Mouse (Mus musculus): ENCODE results near the gene Pdcd7. TPM values are rescaled to one million over a fixed set of nuclear protein-coding genes. Genes with fewer than 3 reads are reported as not detected.

Pdcd7 gene
- polyA plus RNA-seq, 1 experiment from 2014 or later: 4.9 TPM

DNA sequence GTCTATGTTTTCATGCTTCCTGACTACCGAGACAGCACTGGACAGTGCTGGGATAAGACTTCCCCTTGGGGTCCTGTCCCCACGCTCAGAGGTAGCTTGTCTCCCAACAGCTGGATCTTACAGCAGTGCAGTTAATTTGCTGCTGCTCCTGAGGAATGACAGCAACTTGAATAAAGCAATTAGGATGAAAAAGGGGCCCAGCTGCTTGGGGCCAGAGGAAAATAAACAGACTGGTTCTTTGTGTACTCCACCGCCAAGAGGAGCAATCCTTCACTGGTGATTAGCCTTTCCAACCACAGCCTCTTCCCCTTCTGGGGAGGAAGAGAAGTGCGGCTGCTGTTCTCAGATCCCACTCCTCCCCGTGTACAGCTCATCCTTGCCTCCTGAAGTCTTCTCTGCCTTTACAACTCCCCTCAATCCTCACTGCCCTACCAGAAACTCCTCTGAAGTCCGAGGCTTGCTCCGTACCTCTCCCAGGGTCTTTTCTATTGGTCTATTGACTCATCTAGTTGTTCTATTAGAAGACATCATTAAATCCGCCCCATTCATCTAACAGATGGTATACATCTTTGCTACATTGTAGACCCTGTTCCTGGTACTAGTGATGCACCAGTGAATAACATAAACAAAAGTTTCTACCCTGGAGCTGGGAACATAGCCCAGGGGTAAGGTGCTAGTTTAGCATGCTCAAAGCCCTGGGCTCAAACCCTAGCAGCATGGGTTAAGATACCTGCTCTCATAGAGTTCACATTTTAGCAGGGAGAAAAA is 40.7 kb downstream of the Pdcd7 start:
- H3K9me3 ChIP-seq (ENCODE audit: control insufficient read depth, low read length): peaks cover 3% of the 10 kb centered on the region; the same call in 1 of the 2 replicates
- peaks cover 19% of the 10 kb centered on the region for H3K27me3 ChIP-seq (ENCODE audit: control insufficient read depth, insufficient read depth, low read depth, low read length)
- 0 out of 2 replicates have a peak overlapping the region, but pooled peaks have one; percentile 1 for H3K4me2 ChIP-seq (ENCODE audit: low read depth, low read length)
- 13% methylated on average over 8 of the region's 8 CpGs for WGBS
- H3K9ac ChIP-seq (ENCODE audit: low read length): no peak overlapping the region
- H3K4me3 ChIP-seq (ENCODE audit: low read length): no peak overlapping the region
- peak overlapping the region; percentile 86 for H3K27ac ChIP-seq (ENCODE audit: low read length)
- H3K36me3 ChIP-seq (ENCODE audit: control insufficient read depth, insufficient read depth, low read length): no peaks in the 10 kb centered on the region
- H3K4me1 ChIP-seq (replicated peaks; ENCODE audit: control insufficient read depth, insufficient read depth, low read length): peaks cover 44% of the 10 kb centered on the region
- ATAC-seq (ENCODE audit: low read depth): peak; percentile 87

GRCm38 (mm10) chr9:65390752-65391612 is 45.1 kb downstream of the Pdcd7 start:
- Histone ChIP-seq H3K9me3 (ENCODE audit: control insufficient read depth, low read length) (peaks cover 3% of the 10 kb centered on the region; the same call in 1 of the 2 replicates), H3K27ac (ENCODE audit: low read length) (no peak overlapping the region), H3K4me3 (ENCODE audit: low read length) (peak overlapping the region; percentile 47), H3K4me2 (ENCODE audit: low read depth, low read length) (peak overlapping the region; percentile 71), H3K36me3 (ENCODE audit: control insufficient read depth, insufficient read depth, low read length) (no peaks in the 10 kb centered on the region), H3K4me1 (replicated peaks; ENCODE audit: control insufficient read depth, insufficient read depth, low read length) (peaks cover 23% of the 10 kb centered on the region), H3K9ac (ENCODE audit: low read length) (peak overlapping the region; percentile 62), H3K27me3 (ENCODE audit: control insufficient read depth, insufficient read depth, low read depth, low read length) (peaks cover 22% of the 10 kb centered on the region)
- WGBS: 15% methylated on average over 83 of the region's 96 CpGs
- ATAC-seq (ENCODE audit: low read depth): peak; percentile 18; the same call in 1 of the 2 replicates

GRCm38 (mm10) chr9:65391613-65391964 is 45.7 kb downstream of the Pdcd7 start, which contains the start of gene Kbtbd13:
Gene Kbtbd13 (minus strand): TSS chr9:65391652.
- no peak for ATAC-seq (ENCODE audit: low read depth)
- Histone ChIP-seq H3K9me3 (ENCODE audit: control insufficient read depth, low read length) (peaks cover 3% of the 10 kb centered on the region; the same call in 1 of the 2 replicates), H3K4me3 (ENCODE audit: low read length) (peak within 1 kb of the TSS; percentile 47), H3K36me3 (ENCODE audit: control insufficient read depth, insufficient read depth, low read length) (no peaks in the 10 kb centered on the region), H3K27ac (ENCODE audit: low read length) (no peak within 1 kb of the TSS), H3K9ac (ENCODE audit: low read length) (peak within 1 kb of the TSS; percentile 62), H3K27me3 (ENCODE audit: control insufficient read depth, insufficient read depth, low read depth, low read length) (peaks cover 22% of the 10 kb centered on the region), H3K4me1 (replicated peaks; ENCODE audit: control insufficient read depth, insufficient read depth, low read length) (peaks cover 20% of the 10 kb centered on the region), H3K4me2 (ENCODE audit: low read depth, low read length) (peak within 1 kb of the TSS; percentile 71)
- 37% methylated on average over 8 of the region's 8 CpGs for WGBS

GRCm38 (mm10) chr9:65392638-65393364 is 46.9 kb downstream of the Pdcd7 start:
- Histone ChIP-seq H3K9me3 (ENCODE audit: control insufficient read depth, low read length) (peaks cover 3% of the 10 kb centered on the region; the same call in 1 of the 2 replicates), H3K27ac (ENCODE audit: low read length) (peak overlapping the region; percentile 48; the same call in 1 of the 2 replicates), H3K36me3 (ENCODE audit: control insufficient read depth, insufficient read depth, low read length) (no peaks in the 10 kb centered on the region), H3K4me2 (ENCODE audit: low read depth, low read length) (no peak overlapping the region), H3K4me3 (ENCODE audit: low read length) (no peak overlapping the region), H3K9ac (ENCODE audit: low read length) (no peak overlapping the region), H3K4me1 (replicated peaks; ENCODE audit: control insufficient read depth, insufficient read depth, low read length) (peaks cover 14% of the 10 kb centered on the region), H3K27me3 (ENCODE audit: control insufficient read depth, insufficient read depth, low read depth, low read length) (peaks cover 22% of the 10 kb centered on the region)
- 21% methylated on average over 6 of the region's 6 CpGs for WGBS
- ATAC-seq (ENCODE audit: low read depth): peak; percentile 49; the same call in 1 of the 2 replicates

DNA sequence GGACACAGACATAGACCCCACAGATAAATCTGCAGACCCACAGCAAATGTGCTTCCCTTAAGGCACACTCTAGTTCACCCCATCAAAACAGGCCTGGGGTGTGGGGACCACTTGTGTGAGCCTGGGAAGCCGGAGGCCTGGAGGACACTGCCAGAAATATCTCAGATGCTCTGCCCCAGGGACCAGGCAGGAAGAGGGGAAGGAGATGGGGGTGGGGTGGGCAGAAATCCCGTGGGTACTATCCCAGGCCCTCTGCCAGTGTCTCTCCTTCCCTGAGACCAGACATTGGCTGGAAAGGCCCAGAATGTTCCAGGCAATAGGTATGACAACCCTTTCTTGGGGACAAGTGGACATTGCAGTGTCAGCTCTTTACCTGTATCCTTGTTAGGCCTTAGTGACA is 47.7 kb downstream of the Pdcd7 start:
- Histone ChIP-seq H3K9me3 (ENCODE audit: control insufficient read depth, low read length) (peaks cover 3% of the 10 kb centered on the region; the same call in 1 of the 2 replicates), H3K27ac (ENCODE audit: low read length) (peak overlapping the region; percentile 48), H3K9ac (ENCODE audit: low read length) (no peak overlapping the region), H3K27me3 (ENCODE audit: control insufficient read depth, insufficient read depth, low read depth, low read length) (peaks cover 22% of the 10 kb centered on the region), H3K4me3 (ENCODE audit: low read length) (no peak overlapping the region), H3K36me3 (ENCODE audit: control insufficient read depth, insufficient read depth, low read length) (no peaks in the 10 kb centered on the region), H3K4me2 (ENCODE audit: low read depth, low read length) (no peak overlapping the region), H3K4me1 (replicated peaks; ENCODE audit: control insufficient read depth, insufficient read depth, low read length) (peaks cover 16% of the 10 kb centered on the region)
- peak; percentile 13; the same call in 1 of the 2 replicates for ATAC-seq (ENCODE audit: low read depth)
- WGBS: 39% methylated on average over 2 of the region's 2 CpGs

DNA sequence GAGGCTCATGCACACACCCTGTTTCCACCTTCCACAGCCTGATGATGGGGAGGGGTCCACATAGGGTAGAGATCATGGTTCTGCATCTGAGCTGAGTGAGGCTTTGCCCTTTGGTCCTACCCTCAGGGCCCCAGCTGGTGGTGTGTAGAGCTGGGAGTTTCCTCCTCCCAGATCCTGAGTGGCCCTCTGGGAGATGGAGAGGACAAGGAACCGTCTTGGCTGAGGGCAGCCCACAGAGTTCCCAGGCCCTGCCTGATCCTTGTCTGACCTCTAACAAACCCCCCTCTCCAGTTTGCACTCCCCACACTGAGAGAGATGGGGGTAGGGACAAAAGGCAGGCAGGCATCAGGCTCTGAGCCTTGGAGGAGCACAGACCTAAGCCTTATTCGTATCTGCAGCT is 48.5 kb downstream of the Pdcd7 start:
- ATAC-seq (ENCODE audit: low read depth): peak; percentile 18
- H3K27me3 ChIP-seq (ENCODE audit: control insufficient read depth, insufficient read depth, low read depth, low read length): peaks cover 22% of the 10 kb centered on the region
- no peak overlapping the region for H3K4me3 ChIP-seq (ENCODE audit: low read length)
- H3K9me3 ChIP-seq (ENCODE audit: control insufficient read depth, low read length): peaks cover 3% of the 10 kb centered on the region; the same call in 1 of the 2 replicates
- 49% methylated on average over 2 of the region's 2 CpGs for WGBS
- peaks cover 12% of the 10 kb centered on the region for H3K4me1 ChIP-seq (replicated peaks; ENCODE audit: control insufficient read depth, insufficient read depth, low read length)
- H3K9ac ChIP-seq (ENCODE audit: low read length): no peak overlapping the region
- no peaks in the 10 kb centered on the region for H3K36me3 ChIP-seq (ENCODE audit: control insufficient read depth, insufficient read depth, low read length)
- H3K4me2 ChIP-seq (ENCODE audit: low read depth, low read length): no peak overlapping the region
- H3K27ac ChIP-seq (ENCODE audit: low read length): peak overlapping the region; percentile 48; the same call in 1 of the 2 replicates

- WGBS: under 1% methylated on average over 24 of the region's 24 CpGs
- H3K27me3 ChIP-seq (ENCODE audit: control insufficient read depth, insufficient read depth, low read depth, low read length): no peaks in the 10 kb centered on the region
- no peaks in the 10 kb centered on the region for H3K36me3 ChIP-seq (ENCODE audit: control insufficient read depth, insufficient read depth, low read length)
- peak within 1 kb of the TSS; percentile 31; the same call in 1 of the 2 replicates for H3K27ac ChIP-seq (ENCODE audit: low read length)
- H3K9ac ChIP-seq (ENCODE audit: low read length): peak within 1 kb of the TSS; percentile 76
- peaks cover 14% of the 10 kb centered on the region for H3K4me1 ChIP-seq (replicated peaks; ENCODE audit: control insufficient read depth, insufficient read depth, low read length)
- ATAC-seq (ENCODE audit: low read depth): peak; percentile 78
- H3K4me3 ChIP-seq (ENCODE audit: low read length): peak within 1 kb of the TSS; percentile 63
- H3K9me3 ChIP-seq (ENCODE audit: control insufficient read depth, low read length): no peaks in the 10 kb centered on the region
- H3K4me2 ChIP-seq (ENCODE audit: low read depth, low read length): peak within 1 kb of the TSS; percentile 72
These were observed 52.4 kb downstream of the Pdcd7 start, which contains the start of gene Rasl12 for GRCm38 (mm10) chr9:65398279-65398678. Gene Rasl12 (plus strand): TSS chr9:65398506.

DNA sequence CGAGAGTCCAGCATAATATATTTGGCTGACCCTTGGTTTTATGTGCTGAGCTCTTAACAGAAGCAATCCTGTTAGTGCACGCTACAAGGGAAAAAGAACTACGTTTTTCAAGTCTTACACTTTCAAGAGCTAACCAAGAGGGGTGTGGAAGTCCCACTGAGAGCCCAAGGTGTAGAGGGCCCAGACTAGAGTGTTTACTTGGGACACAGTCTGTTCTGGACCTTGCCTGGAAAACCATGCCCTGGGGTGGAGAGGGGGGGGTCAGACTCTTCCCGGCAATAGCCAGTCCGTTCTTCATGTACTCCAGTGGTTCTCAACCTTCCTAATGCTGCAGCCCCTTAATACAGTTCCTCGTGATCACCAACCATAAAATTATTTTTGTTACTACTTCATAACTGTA is 54.0 kb downstream of the Pdcd7 start:
- Histone ChIP-seq H3K4me2 (ENCODE audit: low read depth, low read length) (peak overlapping the region; percentile 72), H3K9me3 (ENCODE audit: control insufficient read depth, low read length) (no peaks in the 10 kb centered on the region), H3K9ac (ENCODE audit: low read length) (peak overlapping the region; percentile 76), H3K4me3 (ENCODE audit: low read length) (peak overlapping the region; percentile 63), H3K27me3 (ENCODE audit: control insufficient read depth, insufficient read depth, low read depth, low read length) (no peaks in the 10 kb centered on the region), H3K27ac (ENCODE audit: low read length) (peak overlapping the region; percentile 31), H3K36me3 (ENCODE audit: control insufficient read depth, insufficient read depth, low read length) (no peaks in the 10 kb centered on the region), H3K4me1 (replicated peaks; ENCODE audit: control insufficient read depth, insufficient read depth, low read length) (peaks cover 21% of the 10 kb centered on the region)
- no peak for ATAC-seq (ENCODE audit: low read depth)
- WGBS: 47% methylated on average over 6 of the region's 6 CpGs
